Mouse (Mus musculus) hindbrain, embryonic 11.5 days (tissue): ENCODE results near the gene Magoh. TPM values are rescaled to one million over a fixed set of nuclear protein-coding genes. Genes with fewer than 3 reads are reported as not detected.

ENCODE experiments used
- ATAC-seq: fragments of 200-750 bp; cut with Nextera tagmentation; 2 replicates; pipeline ENCODE4 v1.8.0; 2017; ENCODE audit warnings: mild to moderate bottlenecking, moderate TSS enrichment, moderate library complexity; ENCODE audit not compliant: low FRiP score
- DNase-seq: peaks from one replicate; pipeline ENCODE4 v3.0.0-alpha.2; 2015; ENCODE audit warnings: low spot score
- H3K27ac ChIP-seq: fragments of 300-500 bp; sonication (generic); 2 replicates; pipeline ENCODE4 v1.5.1; 2014; ENCODE audit warnings: mild to moderate bottlenecking, low read depth, low read length
- H3K27me3 ChIP-seq: fragments of 300-500 bp; sonication (generic); 2 replicates; pipeline ENCODE4 v1.6.1; 2014; ENCODE audit warnings: mild to moderate bottlenecking, low read length, moderate library complexity, mixed read lengths; ENCODE audit not compliant: control insufficient read depth, insufficient read depth
- H3K36me3 ChIP-seq: fragments of 300-500 bp; sonication (generic); 2 replicates; pipeline ENCODE4 v1.6.1; 2014; ENCODE audit warnings: mild to moderate bottlenecking, low read length, moderate library complexity, mixed read lengths; ENCODE audit not compliant: control insufficient read depth, insufficient read depth
- H3K4me1 ChIP-seq: fragments of 300-500 bp; sonication (generic); replicated peaks from 2 replicates; pipeline ENCODE4 v1.6.1; 2014; ENCODE audit warnings: low read length, mixed read lengths; ENCODE audit not compliant: control insufficient read depth, insufficient read depth
- H3K4me2 ChIP-seq: fragments of 300-500 bp; sonication (generic); replicated peaks from 2 replicates; pipeline ENCODE4 v1.6.1; 2014; ENCODE audit warnings: mild to moderate bottlenecking, low read depth, low read length
- H3K4me3 ChIP-seq: fragments of 300-500 bp; sonication (generic); 2 replicates; pipeline ENCODE4 v1.5.1; 2014; ENCODE audit warnings: low read depth, low read length
- H3K9ac ChIP-seq: fragments of 300-500 bp; sonication (generic); 2 replicates; pipeline ENCODE4 v1.6.1; 2014; ENCODE audit warnings: low read depth, low read length
- H3K9me3 ChIP-seq: fragments of 300-500 bp; sonication (generic); 2 replicates; pipeline ENCODE4 v1.6.1; 2016; ENCODE audit warnings: low read length; ENCODE audit not compliant: control insufficient read depth
- WGBS: fragments of 180-500 bp; shearing (Covaris S2); extraction: QIAGEN DNeasy Blood & Tissue Kit; methylation state at CpG from one replicate; pipeline ENCODE4 v1.1.7; 2014; 5-methylcytosine and 5-hydroxymethylcytosine counted together
- polyA plus RNA-seq: library from polyadenylated mRNA; unstranded; fragments of >200 nt; fragmentation: Nextera tagmentation; extraction: Ambion mirVana; gene quantifications from 2 replicates; pipeline ENCODE4 v1.2.1, GENCODE M21; 2014

Gene Magoh
- polyA plus RNA-seq, 1 experiment from 2014 or later: 249 TPM

GRCm38 (mm10) chr4:107923803-107924194 lies 44.2 kb downstream of the Magoh start:
- peaks cover 2% of the 10 kb centered on the region; the same call in 1 of the 2 replicates for H3K4me1 ChIP-seq
- DNase-seq: no peak
- WGBS: 57% methylated on average over 7 of the region's 7 CpGs
- no peaks in the 10 kb centered on the region for H3K9me3 ChIP-seq
- ATAC-seq: peak; percentile 67
- peak overlapping the region; percentile 75 for H3K4me3 ChIP-seq
- peak overlapping the region; percentile 80 for H3K4me2 ChIP-seq
- H3K27me3 ChIP-seq: no peaks in the 10 kb centered on the region
- H3K36me3 ChIP-seq: no peaks in the 10 kb centered on the region
- H3K9ac ChIP-seq: no peak overlapping the region; the same call in 1 of the 2 replicates
- H3K27ac ChIP-seq: no peak overlapping the region

GRCm38 (mm10) chr4:107928269-107928668 lies 48.7 kb downstream of the Magoh start:
- Histone ChIP-seq H3K36me3 (no peaks in the 10 kb centered on the region), H3K4me3 (no peak overlapping the region), H3K4me2 (no peak overlapping the region), H3K9ac (no peak overlapping the region), H3K9me3 (no peaks in the 10 kb centered on the region), H3K4me1 (no peaks in the 10 kb centered on the region; the same call in 1 of the 2 replicates), H3K27me3 (no peaks in the 10 kb centered on the region), H3K27ac (no peak overlapping the region)
- DNase-seq: no peak
- ATAC-seq: no peak
- WGBS: 77% methylated on average over 2 of the region's 2 CpGs

GRCm38 (mm10) chr4:107928726-107929125 lies 49.2 kb downstream of the Magoh start:
- H3K4me1 ChIP-seq: no peaks in the 10 kb centered on the region; the same call in 1 of the 2 replicates
- no peak for ATAC-seq
- H3K9me3 ChIP-seq: no peaks in the 10 kb centered on the region
- no peak overlapping the region for H3K4me2 ChIP-seq
- no peak overlapping the region for H3K4me3 ChIP-seq
- WGBS: 79% methylated on average over 2 of the region's 2 CpGs
- H3K36me3 ChIP-seq: no peaks in the 10 kb centered on the region
- H3K27me3 ChIP-seq: no peaks in the 10 kb centered on the region
- no peak overlapping the region for H3K27ac ChIP-seq
- DNase-seq: no peak
- no peak overlapping the region for H3K9ac ChIP-seq

GRCm38 (mm10) chr4:107931453-107931852 lies 51.9 kb downstream of the Magoh start:
- Histone ChIP-seq H3K27ac (no peak overlapping the region), H3K4me1 (no peaks in the 10 kb centered on the region), H3K27me3 (no peaks in the 10 kb centered on the region), H3K4me3 (no peak overlapping the region), H3K4me2 (no peak overlapping the region), H3K9ac (no peak overlapping the region), H3K36me3 (no peaks in the 10 kb centered on the region), H3K9me3 (no peaks in the 10 kb centered on the region)
- DNase-seq: no peak
- ATAC-seq: no peak
- WGBS: 72% methylated on average over 3 of the region's 3 CpGs

- Histone ChIP-seq H3K9me3 (no peaks in the 10 kb centered on the region), H3K4me2 (no peak overlapping the region), H3K27ac (no peak overlapping the region), H3K4me3 (no peak overlapping the region), H3K27me3 (no peaks in the 10 kb centered on the region), H3K9ac (no peak overlapping the region), H3K36me3 (no peaks in the 10 kb centered on the region), H3K4me1 (no peaks in the 10 kb centered on the region)
- ATAC-seq (no peak), DNase-seq (no peak)
- WGBS: 85% methylated on average over 8 of the region's 8 CpGs
Measured at GRCm38 (mm10) chr4:107933239-107933638, 53.7 kb downstream of the Magoh start.

- no peaks in the 10 kb centered on the region for H3K9me3 ChIP-seq
- DNase-seq (no peak), ATAC-seq (no peak)
- no peaks in the 10 kb centered on the region for H3K36me3 ChIP-seq
- H3K27me3 ChIP-seq: no peaks in the 10 kb centered on the region
- H3K27ac ChIP-seq: no peak overlapping the region
- WGBS: 79% methylated on average over 3 of the region's 3 CpGs
- no peak overlapping the region for H3K4me2 ChIP-seq
- no peaks in the 10 kb centered on the region for H3K4me1 ChIP-seq
- no peak overlapping the region for H3K4me3 ChIP-seq
- H3K9ac ChIP-seq: no peak overlapping the region
Measured at GRCm38 (mm10) chr4:107935254-107935653, 55.7 kb downstream of the Magoh start.

Other genes starting within 250 kb of the Magoh start
- 13.8 and 16.6 TPM in 2 replicates for gene Dmrtb1, start 195.5 kb upstream of the Magoh start, polyA plus RNA-seq
- 22.6 and 24.9 TPM in 2 replicates for gene Lrp8, start 77.5 kb upstream of the Magoh start, polyA plus RNA-seq
- 118 and 135 TPM in 2 replicates for gene 0610037L13Rik, start 10.1 kb downstream of the Magoh start, polyA plus RNA-seq
- 34.0 and 38.4 TPM in 2 replicates for gene Cpt2, start 43.9 kb downstream of the Magoh start, polyA plus RNA-seq
- not detected in 2 replicates for gene Slc1a7, start 88.6 kb downstream of the Magoh start, polyA plus RNA-seq
- 0.33 and 0.43 TPM in 2 replicates for gene Podn, start 216.7 kb downstream of the Magoh start, polyA plus RNA-seq